Mouse (Mus musculus) MEL (cell line): Measurements from ENCODE around the gene Tnfaip1. TPM values are rescaled to one million over a fixed set of nuclear protein-coding genes. Genes with fewer than 3 reads are reported as not detected.

Source experiments
- DNase-seq: peaks from one replicate; pipeline ENCODE4 v3.0.0; 2011; ENCODE audit warnings: low read depth, low spot score
- H3K27ac ChIP-seq: 2 replicates; pipeline ENCODE4 v1.5.1; 2012; ENCODE audit warnings: low read depth, mild to moderate bottlenecking, control low read depth, low read length, moderate library complexity; ENCODE audit not compliant: control insufficient read depth
- H3K27me3 ChIP-seq, 2 experiments: fragments of 150-350 bp in 1 of 2; sonication (generic) in 1 of 2; 2 replicates each; pipeline ENCODE4 v1.6.1; 2012; ENCODE audit warnings: low read length in 2 of 2, mild to moderate bottlenecking in 2 of 2, improper control_type of control experiment in 1 of 2, moderate library complexity in 1 of 2; ENCODE audit not compliant: insufficient read depth in 2 of 2, control insufficient read depth in 1 of 2
- H3K36me3 ChIP-seq, 2 experiments: 2 replicates each; pipeline ENCODE4 v1.6.1; 2012 to 2014; ENCODE audit warnings: low read length in 2 of 2, improper control_type of control experiment in 1 of 2, inconsistent platforms in 1 of 2, mild to moderate bottlenecking in 1 of 2; ENCODE audit not compliant: insufficient read depth in 2 of 2, control insufficient read depth in 1 of 2
- H3K4me1 ChIP-seq, 2 experiments: fragments of 150-350 bp in 1 of 2; sonication (generic) in 1 of 2; 2 replicates each; pipeline ENCODE4 v1.6.1; 2012; ENCODE audit warnings: low read length in 2 of 2, improper control_type of control experiment in 1 of 2, mild to moderate bottlenecking in 1 of 2; ENCODE audit not compliant: insufficient read depth in 2 of 2, control insufficient read depth in 1 of 2
- H3K4me3 ChIP-seq, 2 experiments: fragments of 150-350 bp in 1 of 2; sonication (generic) in 1 of 2; 2 replicates each; pipeline ENCODE4 v1.5.1; 2012; ENCODE audit warnings: low read depth in 2 of 2, low read length in 2 of 2, mild to moderate bottlenecking in 2 of 2, moderate library complexity in 2 of 2, control low read depth in 1 of 2, improper control_type of control experiment in 1 of 2; ENCODE audit not compliant: control insufficient read depth in 1 of 2, insufficient read depth in 1 of 2
- H3K79me2 ChIP-seq: 2 replicates; pipeline ENCODE4 v1.6.1; 2012; ENCODE audit warnings: mild to moderate bottlenecking, low read length, moderate library complexity; ENCODE audit not compliant: control insufficient read depth, poor library complexity, insufficient read depth
- H3K9ac ChIP-seq: 2 replicates; pipeline ENCODE4 v1.6.1; 2012; ENCODE audit warnings: low read depth, mild to moderate bottlenecking, control low read depth, low read length, moderate library complexity; ENCODE audit not compliant: control insufficient read depth, poor library complexity, severe bottlenecking
- H3K9me3 ChIP-seq: fragments of 150-350 bp; sonication (generic); replicated peaks from 2 replicates; pipeline ENCODE4 v1.6.1; 2012; ENCODE audit warnings: mild to moderate bottlenecking, low read length, improper control_type of control experiment, moderate library complexity; ENCODE audit not compliant: insufficient read depth
- CHD2 ChIP-seq: IDR thresholded peaks from 2 replicates; pipeline ENCODE4 v1.6.1; 2011; ENCODE audit warnings: low read length, improper control_type of control experiment
- CTCF ChIP-seq, 3 experiments: IDR thresholded peaks in 2 of 3; conservative IDR thresholded peaks in 1 of 3; 2 replicates each; pipeline ENCODE4 v1.5.1; 2011 to 2012; ENCODE audit warnings: low read length in 3 of 3, low read depth in 2 of 3, mild to moderate bottlenecking in 2 of 3, improper control_type of control experiment in 1 of 3, inconsistent platforms in 1 of 3, mixed read lengths in 1 of 3, moderate library complexity in 1 of 3; ENCODE audit not compliant: control insufficient read depth in 1 of 3, insufficient read depth in 1 of 3, poor library complexity in 1 of 3, severe bottlenecking in 1 of 3
- EP300 ChIP-seq, 2 experiments: IDR thresholded peaks; 2 replicates each; pipeline ENCODE4 v1.6.1; 2011; ENCODE audit warnings: improper control_type of control experiment in 2 of 2, low read length in 2 of 2, low read depth in 1 of 2, mild to moderate bottlenecking in 1 of 2
- MAFK ChIP-seq: IDR thresholded peaks from 2 replicates; pipeline ENCODE4 v1.6.1; 2011; ENCODE audit warnings: low read depth, mild to moderate bottlenecking, low read length, improper control_type of control experiment, borderline replicate concordance
- MXI1 ChIP-seq: IDR thresholded peaks from 2 replicates; pipeline ENCODE4 v1.6.1; 2011; ENCODE audit warnings: mild to moderate bottlenecking, low read depth, low read length, improper control_type of control experiment
- POLR2A ChIP-seq, 2 experiments: IDR thresholded peaks; 2 replicates each; pipeline ENCODE4 v1.6.1; 2011 to 2012; ENCODE audit warnings: low read length in 2 of 2, mild to moderate bottlenecking in 2 of 2, control low read depth in 1 of 2, improper control_type of control experiment in 1 of 2, low read depth in 1 of 2, moderate library complexity in 1 of 2; ENCODE audit not compliant: control insufficient read depth in 1 of 2, insufficient read depth in 1 of 2, poor library complexity in 1 of 2
- POLR2AphosphoS2 ChIP-seq: IDR thresholded peaks from 2 replicates; pipeline ENCODE4 v1.6.1; 2011; ENCODE audit warnings: low read length, improper control_type of control experiment
- RAD21 ChIP-seq: IDR thresholded peaks from 2 replicates; pipeline ENCODE4 v1.6.1; 2011; ENCODE audit warnings: mild to moderate bottlenecking, low read depth, low read length, improper control_type of control experiment
- RCOR1 ChIP-seq: IDR thresholded peaks from 2 replicates; pipeline ENCODE4 v1.6.1; 2012; ENCODE audit warnings: low read depth, mild to moderate bottlenecking, inconsistent platforms, low read length, improper control_type of control experiment
- SIN3A ChIP-seq: IDR thresholded peaks from 2 replicates; pipeline ENCODE4 v1.6.1; 2012; ENCODE audit warnings: low read length, improper control_type of control experiment, inconsistent platforms
- SMC3 ChIP-seq: IDR thresholded peaks from 2 replicates; pipeline ENCODE4 v1.6.1; 2011; ENCODE audit warnings: low read depth, low read length, improper control_type of control experiment
- TCF12 ChIP-seq: IDR thresholded peaks from 2 replicates; pipeline ENCODE4 v1.6.1; 2014; ENCODE audit warnings: low read depth, mild to moderate bottlenecking, inconsistent platforms, low read length, improper control_type of control experiment, moderate library complexity
- ZMIZ1 ChIP-seq: IDR thresholded peaks from 2 replicates; pipeline ENCODE4 v1.6.1; 2012; ENCODE audit warnings: low read depth, mild to moderate bottlenecking, inconsistent platforms, low read length, improper control_type of control experiment, moderate library complexity
- ZNF384 ChIP-seq: IDR thresholded peaks from 2 replicates; pipeline ENCODE4 v1.6.1; 2012; ENCODE audit warnings: low read depth, mild to moderate bottlenecking, inconsistent platforms, low read length, improper control_type of control experiment
- polyA plus RNA-seq, 2 experiments: library from polyadenylated mRNA; stranded (reverse) in 1 of 2; unstranded in 1 of 2; fragments of >175 nt in 1 of 2; fragments of >200 nt in 1 of 2; gene quantifications; 2 replicates each; pipeline versions ENCODE4 v1.2.1 to v1.2.4; 2012; ENCODE audit warnings: low replicate concordance in 2 of 2, low read depth in 1 of 2; ENCODE audit not compliant: insufficient read length in 2 of 2, insufficient read depth in 1 of 2, missing spikeins in 1 of 2
- total RNA-seq: library from RNA; depleted of rRNA; stranded (reverse); fragments of 300-350 nt; gene quantifications from 2 replicates; pipeline ENCODE4 v1.2.3, GENCODE M21; 2012

Tnfaip1 gene
- total and polyA plus RNA-seq, 3 experiments = 3.9 to 7.4 TPM; not detected in 1

GRCm38 (mm10) chr11:78544449-78545111, 8.4 kb upstream of the Tnfaip1 start:
- Histone ChIP-seq H3K4me1 (peaks cover 26 to 28% of the 10 kb centered on the region in 2 experiments), H3K36me3 (peaks cover 7 to 41% of the 10 kb centered on the region in 2 experiments)
- TF ChIP-seq CTCF (IDR thresholded peaks at IDR 0.05 in 2 of 3, conservative IDR thresholded peaks at IDR 0.05 in 1 of 3; ENCODE audit: control insufficient read depth in 1 of 3, insufficient read depth in 1 of 3, low read depth in 2 of 3, low read length in 3 of 3, poor library complexity in 1 of 3, severe bottlenecking in 1 of 3) (peak in 1 of 3 experiments; percentile 44; a peak in 2 of 6 replicates), MAFK (no peak), POLR2A (IDR thresholded peaks at IDR 0.05; ENCODE audit: control insufficient read depth in 1 of 2, insufficient read depth in 1 of 2, low read depth in 1 of 2, low read length in 2 of 2, poor library complexity in 1 of 2) (peak in 1 of 2 experiments; percentile 34; a peak in 1 of 4 replicates), ZNF384 (peak; percentile 42; the same call in 1 of the 2 replicates), ZMIZ1 (peak; percentile 59; the same call in 1 of the 2 replicates), MXI1 (no peak), POLR2AphosphoS2 (peak; percentile 77; the same call in 1 of the 2 replicates), TCF12 (no peak), RAD21 (peak; percentile 55), SMC3 (peak; percentile 34; the same call in 1 of the 2 replicates), SIN3A (0 out of 2 replicates have a peak, but pooled peaks have one; percentile 20)
- TF ChIP-seq, all 39 proteins: peak for 8
- Histone ChIP-seq H3K27me3 (no peaks in the 10 kb centered on the region), H3K9me3 (no peaks in the 10 kb centered on the region), H3K79me2 (peaks cover 44% of the 10 kb centered on the region), H3K9ac (no peak overlapping the region), H3K27ac (no peak overlapping the region), H3K4me3 (no peak overlapping the region)
- no peak for DNase-seq

GRCm38 (mm10) chr11:78540358-78540757, 4.2 kb upstream of the Tnfaip1 start:
- peaks cover 5 to 29% of the 10 kb centered on the region in 2 experiments for H3K4me1 ChIP-seq
- H3K9ac ChIP-seq = no peak overlapping the region
- no peak overlapping the region for H3K27ac ChIP-seq
- H3K9me3 ChIP-seq = no peaks in the 10 kb centered on the region
- no peaks in the 10 kb centered on the region for H3K27me3 ChIP-seq
- no peak for DNase-seq
- H3K79me2 ChIP-seq = peaks cover 38% of the 10 kb centered on the region
- TF ChIP-seq ZMIZ1 (peak; percentile 66), CHD2 (no peak), SIN3A (no peak)
- H3K36me3 ChIP-seq = peaks cover 10 to 30% of the 10 kb centered on the region in 2 experiments
- no peak overlapping the region for H3K4me3 ChIP-seq

- no peaks in the 10 kb centered on the region for H3K9me3 ChIP-seq
- H3K27ac ChIP-seq = peak overlapping the region; percentile 66
- peaks cover 0 to 34% of the 10 kb centered on the region in 2 experiments; a peak in 3 of 4 replicates for H3K4me1 ChIP-seq
- peak overlapping the region; percentile 76 to 87 for H3K4me3 ChIP-seq
- H3K79me2 ChIP-seq = peaks cover 23% of the 10 kb centered on the region
- peaks cover 7 to 25% of the 10 kb centered on the region in 2 experiments for H3K36me3 ChIP-seq
- H3K9ac ChIP-seq = peak overlapping the region; percentile 87
- no peak for TF ChIP-seq SMC3
- TF ChIP-seq RCOR1 = 0 out of 2 replicates have a peak, but pooled peaks have one; percentile 16
- TF ChIP-seq EP300 (IDR thresholded peaks at IDR 0.05; ENCODE audit: low read depth in 1 of 2, low read length in 2 of 2) = no peak
- no peaks in the 10 kb centered on the region for H3K27me3 ChIP-seq
- DNase-seq = no peak
These were observed 555 bp upstream of the Tnfaip1 start for GRCm38 (mm10) chr11:78536690-78537084.
